Mouse (Mus musculus): Measurements from ENCODE around the gene Satl1.
"Not testable (repeated sequence)": the region's sequence is repeated elsewhere in the genome, so short reads cannot be mapped to it uniquely, and the experiment has no call there.

Satl1 gene

GRCm38 (mm10) chrX:112406679-112407078 lies at the start of gene Satl1:
Gene Satl1 (minus strand): TSS chrX:112406779.
- DNase-seq: no peak

GRCm38 (mm10) chrX:112438064-112438463 lies 31.5 kb upstream of the Satl1 start:
- no peak for DNase-seq

- DNase-seq: no peak
Observed at GRCm38 (mm10) chrX:112437580-112437979, 31.0 kb upstream of the Satl1 start.

- DNase-seq: peak; percentile 30
Observed at GRCm38 (mm10) chrX:112422998-112423397, 16.4 kb upstream of the Satl1 start.

GRCm38 (mm10) chrX:112412309-112412708 lies 5.7 kb upstream of the Satl1 start:
- DNase-seq: no peak

GRCm38 (mm10) chrX:112370577-112371410 lies 35.8 kb downstream of the Satl1 start:
- not testable (repeated sequence) for DNase-seq

- peak; percentile 11 for DNase-seq
Observed at GRCm38 (mm10) chrX:112368426-112368825, 38.2 kb downstream of the Satl1 start.

GRCm38 (mm10) chrX:112348395-112348791 lies 58.2 kb downstream of the Satl1 start:
- DNase-seq: no peak

- no peak for DNase-seq
Observed at GRCm38 (mm10) chrX:112347467-112348394, 58.8 kb downstream of the Satl1 start.

GRCm38 (mm10) chrX:112339486-112339885 lies 67.1 kb downstream of the Satl1 start:
- DNase-seq: no peak
